Mouse (Mus musculus) heart, adult 2 months (tissue): ENCODE measurements at regions not wholly inside any gene's neighbourhood (a gene's known extent, or its start where the extent isn't known, plus 50 kb on each side); places are given as distances from the start of the nearest gene placed in this dataset.

Experiments
- CTCF ChIP-seq: fragments of 200-600 bp; IDR thresholded peaks from 2 replicates; pipeline ENCODE4 v1.8.1; 2022; ENCODE audit warnings: antibody characterized with exemption, mild to moderate bottlenecking, moderate library complexity
- EP300 ChIP-seq: fragments of 200-500 bp; IDR thresholded peaks from 2 replicates; pipeline ENCODE4 v1.6.1; 2011; ENCODE audit warnings: low read depth, low read length, control low read depth; ENCODE audit not compliant: insufficient read depth
- POLR2A ChIP-seq: fragments of 200-500 bp; IDR thresholded peaks from 2 replicates; pipeline ENCODE4 v1.6.1; 2011; ENCODE audit warnings: mild to moderate bottlenecking, low read depth, low read length, control low read depth; ENCODE audit not compliant: insufficient read depth

DNA sequence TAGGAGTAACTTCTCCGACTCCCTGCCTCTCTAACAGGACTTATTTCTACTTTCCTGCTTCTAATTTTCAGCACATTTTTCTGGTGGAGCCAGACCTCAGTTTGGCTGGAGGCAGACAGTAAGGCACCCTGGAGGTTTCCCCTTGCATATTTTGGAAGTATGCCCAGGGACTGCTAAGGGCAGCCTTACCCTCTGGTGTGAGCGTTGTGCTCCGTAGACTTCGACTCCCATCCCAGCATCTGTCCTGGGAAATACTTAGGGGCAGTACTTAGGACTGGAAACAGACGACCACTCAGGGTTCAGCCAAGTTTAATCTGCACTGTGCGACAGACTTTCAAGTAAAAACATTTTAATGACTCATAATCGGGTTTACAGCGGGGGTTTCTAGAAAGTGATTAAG is 71.0 kb upstream of the Aff3 start:
- TF ChIP-seq CTCF (no peak), POLR2A (no peak), EP300 (no peak)
